Mouse (Mus musculus): ENCODE data around the gene Insig2. TPM values are rescaled to one million over a fixed set of nuclear protein-coding genes. Genes with fewer than 3 reads are reported as not detected.

Gene Insig2
- polyA plus RNA-seq, 1 experiment from 2014 or later, result 9.8 TPM

DNA sequence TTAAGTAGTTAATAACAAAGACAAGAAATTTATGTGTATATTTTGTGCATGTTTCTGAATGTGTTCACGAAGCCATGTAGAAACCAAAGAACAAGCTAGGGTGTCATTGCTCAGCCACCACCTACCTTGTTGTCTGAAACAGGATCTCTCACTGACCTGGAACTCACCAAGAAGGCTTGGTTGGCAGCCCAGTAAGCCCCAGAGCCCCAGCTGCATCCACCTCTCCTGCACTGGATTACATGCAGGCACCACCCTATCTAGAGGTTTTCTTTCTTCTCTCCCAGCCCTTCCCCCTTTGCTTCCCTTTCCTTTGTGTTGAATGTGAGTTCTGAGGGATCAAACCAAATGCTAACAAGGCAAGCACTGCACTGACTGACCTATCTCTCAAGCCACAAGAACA, 19.2 kb downstream of the Insig2 start:
- DNase-seq (ENCODE audit: low spot score) (no peak), ATAC-seq (replicated peaks; ENCODE audit: low FRiP score) (no peak)
- Histone ChIP-seq H3K4me2 (no peak overlapping the region), H3K27me3 (replicated peaks; ENCODE audit: control insufficient read depth, insufficient read depth, low read length) (no peaks in the 10 kb centered on the region), H3K27ac (ENCODE audit: low read depth, low read length) (no peak overlapping the region), H3K9me3 (ENCODE audit: control insufficient read depth, low read length) (no peaks in the 10 kb centered on the region), H3K4me1 (replicated peaks; ENCODE audit: control insufficient read depth, insufficient read depth, low read length) (no peaks in the 10 kb centered on the region), H3K4me3 (ENCODE audit: low read depth, low read length) (no peak overlapping the region), H3K9ac (ENCODE audit: low read depth, low read length) (no peak overlapping the region), H3K36me3 (ENCODE audit: control insufficient read depth, insufficient read depth, low read length) (no peaks in the 10 kb centered on the region; the same call in 1 of the 2 replicates)
- WGBS, result 87% methylated on average over 1 of the region's 1 CpGs

DNA sequence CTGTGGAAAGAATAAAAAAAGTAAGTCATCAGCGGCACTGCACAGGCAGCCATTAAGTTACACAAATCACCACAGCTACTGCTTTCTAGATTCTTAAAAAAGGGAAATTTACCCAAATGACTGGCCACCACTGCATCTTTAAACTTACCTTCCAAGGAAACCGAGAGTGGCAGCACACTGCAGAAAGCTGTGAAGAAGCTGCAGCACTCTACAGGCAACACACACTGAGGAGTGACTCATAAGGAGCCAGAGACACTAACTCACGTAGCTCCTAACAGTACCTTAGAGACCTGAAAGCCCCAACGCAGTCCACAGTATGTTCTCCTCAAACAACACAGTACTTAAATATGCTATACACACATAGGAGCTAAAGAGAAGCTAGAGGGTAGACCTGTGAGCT, 20.1 kb downstream of the Insig2 start:
- ATAC-seq (replicated peaks; ENCODE audit: low FRiP score) (no peak), DNase-seq (ENCODE audit: low spot score) (no peak)
- Histone ChIP-seq H3K4me1 (replicated peaks; ENCODE audit: control insufficient read depth, insufficient read depth, low read length) (no peaks in the 10 kb centered on the region), H3K4me2 (no peak overlapping the region), H3K4me3 (ENCODE audit: low read depth, low read length) (no peak overlapping the region), H3K9me3 (ENCODE audit: control insufficient read depth, low read length) (no peaks in the 10 kb centered on the region), H3K36me3 (ENCODE audit: control insufficient read depth, insufficient read depth, low read length) (no peaks in the 10 kb centered on the region), H3K27ac (ENCODE audit: low read depth, low read length) (no peak overlapping the region), H3K9ac (ENCODE audit: low read depth, low read length) (no peak overlapping the region), H3K27me3 (replicated peaks; ENCODE audit: control insufficient read depth, insufficient read depth, low read length) (no peaks in the 10 kb centered on the region)
- WGBS, result 89% methylated on average over 4 of the region's 4 CpGs

DNA sequence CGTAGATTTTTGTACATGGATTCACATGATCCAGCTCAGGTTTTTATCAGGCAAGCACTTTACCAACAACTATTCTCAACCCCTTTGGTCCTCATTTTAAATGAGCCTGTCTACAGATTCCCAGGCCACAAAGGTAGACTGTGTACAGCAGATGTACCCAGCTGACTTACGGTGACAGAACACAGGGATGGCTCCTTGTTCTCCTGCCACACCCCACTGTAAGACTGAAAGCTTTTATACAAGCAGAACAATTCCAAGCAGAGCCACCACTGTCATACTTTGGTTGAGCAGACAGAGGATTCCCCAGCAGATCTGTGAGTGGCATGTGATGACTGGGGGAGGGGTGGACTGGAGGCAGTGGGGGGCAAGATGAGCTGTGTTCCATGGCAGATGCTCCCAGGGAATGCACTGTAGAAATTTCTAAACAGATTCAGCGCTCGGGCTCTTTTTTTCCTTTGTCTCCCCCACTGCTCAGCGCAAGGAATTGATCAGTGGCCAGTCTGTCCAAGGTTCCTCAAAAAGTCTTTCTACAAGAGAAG, 35.6 kb downstream of the Insig2 start:
- Histone ChIP-seq H3K4me1 (replicated peaks; ENCODE audit: control insufficient read depth, insufficient read depth, low read length) (no peaks in the 10 kb centered on the region), H3K27me3 (replicated peaks; ENCODE audit: control insufficient read depth, insufficient read depth, low read length) (no peaks in the 10 kb centered on the region), H3K4me3 (ENCODE audit: low read depth, low read length) (no peak overlapping the region), H3K36me3 (ENCODE audit: control insufficient read depth, insufficient read depth, low read length) (no peaks in the 10 kb centered on the region), H3K4me2 (no peak overlapping the region), H3K27ac (ENCODE audit: low read depth, low read length) (no peak overlapping the region), H3K9ac (ENCODE audit: low read depth, low read length) (no peak overlapping the region), H3K9me3 (ENCODE audit: control insufficient read depth, low read length) (no peaks in the 10 kb centered on the region)
- ATAC-seq (replicated peaks; ENCODE audit: low FRiP score), result no peak
- DNase-seq (ENCODE audit: low spot score), result no peak
- WGBS, result 85% methylated on average over 5 of the region's 5 CpGs

DNA sequence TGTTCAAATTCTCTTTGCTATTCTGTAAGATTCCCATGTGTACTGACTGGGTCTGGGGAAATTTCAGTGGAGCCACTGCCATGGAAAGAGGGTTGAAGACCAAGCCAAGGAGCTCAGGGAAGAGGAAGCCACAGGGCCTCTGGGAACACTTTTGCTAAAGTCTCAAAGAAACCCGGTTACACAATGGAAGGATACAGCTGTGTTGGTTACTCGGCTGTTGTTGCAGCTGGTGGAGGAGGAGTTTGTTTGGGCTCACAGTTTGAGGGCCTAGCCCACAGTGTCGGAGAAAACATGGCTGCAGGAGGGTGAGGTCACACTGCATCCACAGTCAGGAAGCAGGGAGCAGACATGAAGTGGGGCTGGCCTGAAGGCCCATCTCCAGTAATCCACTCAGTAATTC, 38.8 kb downstream of the Insig2 start:
- 58% methylated on average over 3 of the region's 3 CpGs for WGBS
- H3K27ac ChIP-seq (ENCODE audit: low read depth, low read length), result no peak overlapping the region
- no peaks in the 10 kb centered on the region for H3K9me3 ChIP-seq (ENCODE audit: control insufficient read depth, low read length)
- ATAC-seq (replicated peaks; ENCODE audit: low FRiP score) (no peak), DNase-seq (ENCODE audit: low spot score) (no peak)
- no peak overlapping the region for H3K4me3 ChIP-seq (ENCODE audit: low read depth, low read length)
- H3K9ac ChIP-seq (ENCODE audit: low read depth, low read length), result no peak overlapping the region
- no peaks in the 10 kb centered on the region for H3K36me3 ChIP-seq (ENCODE audit: control insufficient read depth, insufficient read depth, low read length)
- no peak overlapping the region for H3K4me2 ChIP-seq
- no peaks in the 10 kb centered on the region for H3K27me3 ChIP-seq (replicated peaks; ENCODE audit: control insufficient read depth, insufficient read depth, low read length)
- H3K4me1 ChIP-seq (replicated peaks; ENCODE audit: control insufficient read depth, insufficient read depth, low read length), result no peaks in the 10 kb centered on the region

DNA sequence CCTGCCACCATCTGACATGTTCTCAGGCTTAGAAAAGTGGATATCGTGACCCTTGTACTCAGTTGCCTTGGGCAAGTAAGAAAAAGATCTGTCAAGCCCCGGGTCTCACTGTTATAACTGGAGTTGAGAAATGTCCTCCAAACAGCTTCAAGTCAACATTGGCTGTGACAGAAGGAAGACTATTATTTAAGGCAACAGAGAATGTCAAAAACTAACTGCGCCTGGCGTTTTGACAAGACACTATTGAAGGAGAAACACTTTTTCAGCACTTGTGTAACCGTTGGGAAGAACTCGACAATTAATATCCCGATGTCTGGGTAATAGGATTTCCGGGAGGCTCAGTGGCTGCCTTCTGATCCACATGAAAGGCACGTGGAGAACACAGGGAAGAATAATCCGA, 41.5 kb downstream of the Insig2 start:
- Histone ChIP-seq H3K9ac (ENCODE audit: low read depth, low read length) (no peak overlapping the region), H3K4me3 (ENCODE audit: low read depth, low read length) (no peak overlapping the region), H3K27ac (ENCODE audit: low read depth, low read length) (no peak overlapping the region), H3K9me3 (ENCODE audit: control insufficient read depth, low read length) (no peaks in the 10 kb centered on the region), H3K36me3 (ENCODE audit: control insufficient read depth, insufficient read depth, low read length) (no peaks in the 10 kb centered on the region), H3K4me2 (no peak overlapping the region), H3K27me3 (replicated peaks; ENCODE audit: control insufficient read depth, insufficient read depth, low read length) (no peaks in the 10 kb centered on the region), H3K4me1 (replicated peaks; ENCODE audit: control insufficient read depth, insufficient read depth, low read length) (no peaks in the 10 kb centered on the region)
- 78% methylated on average over 10 of the region's 10 CpGs for WGBS
- no peak for DNase-seq (ENCODE audit: low spot score)
- ATAC-seq (replicated peaks; ENCODE audit: low FRiP score), result no peak

DNA sequence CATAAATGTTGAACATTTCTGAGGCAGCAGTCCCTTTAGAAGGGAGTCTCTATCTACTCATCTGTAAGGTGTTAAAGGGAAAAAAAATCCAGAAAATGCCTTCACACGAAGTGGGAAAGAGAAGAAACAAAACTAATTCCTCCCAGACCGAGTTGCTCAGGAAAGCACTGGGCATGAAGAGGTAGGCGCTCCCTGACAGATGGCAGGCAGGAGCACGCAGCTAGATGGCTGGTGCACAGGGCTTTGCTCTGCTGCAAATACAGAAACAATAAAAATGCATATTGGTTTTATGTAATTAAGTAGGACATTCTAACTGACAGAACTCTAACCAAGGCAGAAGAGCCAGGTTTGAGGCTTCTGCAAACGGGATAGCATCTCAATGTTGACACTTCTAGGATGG, 42.0 kb downstream of the Insig2 start:
- no peak for ATAC-seq (replicated peaks; ENCODE audit: low FRiP score)
- H3K4me2 ChIP-seq, result no peak overlapping the region
- no peak overlapping the region for H3K27ac ChIP-seq (ENCODE audit: low read depth, low read length)
- DNase-seq (ENCODE audit: low spot score), result no peak
- H3K9ac ChIP-seq (ENCODE audit: low read depth, low read length), result no peak overlapping the region
- no peaks in the 10 kb centered on the region for H3K9me3 ChIP-seq (ENCODE audit: control insufficient read depth, low read length)
- WGBS, result 72% methylated on average over 5 of the region's 5 CpGs
- no peak overlapping the region for H3K4me3 ChIP-seq (ENCODE audit: low read depth, low read length)
- H3K4me1 ChIP-seq (replicated peaks; ENCODE audit: control insufficient read depth, insufficient read depth, low read length), result no peaks in the 10 kb centered on the region
- no peaks in the 10 kb centered on the region for H3K36me3 ChIP-seq (ENCODE audit: control insufficient read depth, insufficient read depth, low read length)
- H3K27me3 ChIP-seq (replicated peaks; ENCODE audit: control insufficient read depth, insufficient read depth, low read length), result no peaks in the 10 kb centered on the region

DNA sequence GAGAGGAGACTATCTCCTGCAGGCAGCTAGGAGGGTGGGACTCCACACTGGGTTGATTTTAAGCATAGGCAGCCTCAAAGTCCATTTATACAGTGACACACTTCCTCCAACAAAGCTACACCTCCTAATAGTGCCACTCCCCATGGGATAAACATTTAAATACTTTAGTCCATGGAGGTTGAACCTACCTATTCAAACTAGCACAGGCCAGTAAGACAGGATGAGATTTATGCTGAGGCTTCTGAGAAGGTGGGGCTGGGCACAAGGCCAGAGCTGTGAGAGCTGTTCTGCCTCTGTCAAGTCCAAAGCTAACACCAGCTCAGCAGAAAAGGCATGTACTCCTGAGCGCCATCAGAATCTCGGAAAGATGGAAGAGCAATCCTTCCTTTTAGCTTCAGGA, 48.2 kb downstream of the Insig2 start:
- no peak overlapping the region for H3K27ac ChIP-seq (ENCODE audit: low read depth, low read length)
- H3K9me3 ChIP-seq (ENCODE audit: control insufficient read depth, low read length), result no peaks in the 10 kb centered on the region
- H3K36me3 ChIP-seq (ENCODE audit: control insufficient read depth, insufficient read depth, low read length), result no peaks in the 10 kb centered on the region
- H3K4me3 ChIP-seq (ENCODE audit: low read depth, low read length), result no peak overlapping the region
- no peak overlapping the region for H3K9ac ChIP-seq (ENCODE audit: low read depth, low read length)
- H3K4me1 ChIP-seq (replicated peaks; ENCODE audit: control insufficient read depth, insufficient read depth, low read length), result no peaks in the 10 kb centered on the region
- H3K27me3 ChIP-seq (replicated peaks; ENCODE audit: control insufficient read depth, insufficient read depth, low read length), result no peaks in the 10 kb centered on the region
- 90% methylated on average over 2 of the region's 2 CpGs for WGBS
- no peak overlapping the region for H3K4me2 ChIP-seq
- DNase-seq (ENCODE audit: low spot score), result no peak
- ATAC-seq (replicated peaks; ENCODE audit: low FRiP score), result no peak

DNA sequence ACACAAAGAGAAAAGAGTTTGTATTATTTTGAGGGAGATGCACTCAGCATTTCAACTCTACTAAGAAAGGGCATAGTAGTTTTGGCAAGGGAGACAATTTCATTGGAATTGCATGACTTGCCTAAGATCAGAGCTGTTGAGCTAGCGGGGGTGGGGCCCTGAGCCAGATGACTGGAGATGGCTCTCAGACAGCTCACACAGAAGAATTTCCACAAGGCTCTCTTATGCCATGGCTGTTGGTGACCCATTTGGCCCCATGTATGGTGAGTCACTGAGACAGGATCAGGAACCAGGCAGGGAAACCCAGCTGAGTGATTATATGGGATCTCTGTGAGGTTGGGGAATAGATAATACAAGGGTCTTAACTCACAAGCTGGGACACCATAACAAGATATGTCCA, 51.9 kb downstream of the Insig2 start:
- ATAC-seq (replicated peaks; ENCODE audit: low FRiP score) (no peak), DNase-seq (ENCODE audit: low spot score) (no peak)
- Histone ChIP-seq H3K4me2 (no peak overlapping the region), H3K27me3 (replicated peaks; ENCODE audit: control insufficient read depth, insufficient read depth, low read length) (no peaks in the 10 kb centered on the region), H3K27ac (ENCODE audit: low read depth, low read length) (no peak overlapping the region), H3K9ac (ENCODE audit: low read depth, low read length) (no peak overlapping the region), H3K36me3 (ENCODE audit: control insufficient read depth, insufficient read depth, low read length) (no peaks in the 10 kb centered on the region), H3K4me1 (replicated peaks; ENCODE audit: control insufficient read depth, insufficient read depth, low read length) (no peaks in the 10 kb centered on the region), H3K9me3 (ENCODE audit: control insufficient read depth, low read length) (no peaks in the 10 kb centered on the region), H3K4me3 (ENCODE audit: low read depth, low read length) (no peak overlapping the region)
- WGBS, result 94% methylated on average over 1 of the region's 1 CpGs

DNA sequence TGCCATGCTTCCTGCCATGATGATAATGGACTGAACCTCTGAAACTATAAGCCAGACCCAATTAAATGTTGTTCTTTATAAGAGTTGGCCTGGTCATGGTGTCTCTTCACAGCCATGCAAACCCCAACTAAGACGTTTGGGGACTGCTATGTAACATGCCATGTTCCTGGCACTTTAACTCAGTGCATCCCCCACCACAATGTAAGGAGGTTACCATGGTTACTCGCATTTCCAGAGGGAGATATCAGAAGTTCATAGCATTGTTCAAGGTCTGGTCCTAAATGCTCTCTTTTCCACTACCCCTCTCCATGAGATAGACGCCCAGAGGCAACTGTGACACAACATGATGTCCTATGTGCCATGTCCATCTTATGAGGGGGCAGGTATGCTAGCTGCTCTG, 54.0 kb downstream of the Insig2 start:
- 62% methylated on average over 3 of the region's 3 CpGs for WGBS
- ATAC-seq (replicated peaks; ENCODE audit: low FRiP score), result no peak
- DNase-seq (ENCODE audit: low spot score), result no peak
- no peaks in the 10 kb centered on the region for H3K36me3 ChIP-seq (ENCODE audit: control insufficient read depth, insufficient read depth, low read length)
- no peaks in the 10 kb centered on the region for H3K9me3 ChIP-seq (ENCODE audit: control insufficient read depth, low read length)
- no peak overlapping the region for H3K4me3 ChIP-seq (ENCODE audit: low read depth, low read length)
- no peak overlapping the region for H3K4me2 ChIP-seq
- H3K9ac ChIP-seq (ENCODE audit: low read depth, low read length), result no peak overlapping the region
- H3K27ac ChIP-seq (ENCODE audit: low read depth, low read length), result no peak overlapping the region
- H3K27me3 ChIP-seq (replicated peaks; ENCODE audit: control insufficient read depth, insufficient read depth, low read length), result no peaks in the 10 kb centered on the region
- H3K4me1 ChIP-seq (replicated peaks; ENCODE audit: control insufficient read depth, insufficient read depth, low read length), result no peaks in the 10 kb centered on the region

Data from liver, embryonic 11.5 days (tissue).